7 mouse cellular contexts compared by ENCODE assay signal in genomic region chr12:83424720-83425444, GRCm38 (mm10).
DNase-seq lines count a peak whose midpoint lies in the region; ATAC-seq and TF ChIP-seq lines count a peak whose summit lies in the region.

No protein-coding gene starts in this region.

- intact Hi-C loops in heart, adult 2 months (cut with DNase I), result no loop called here

- H3K4me1 ChIP-seq in lung, embryonic 16.5 days (replicated peaks; ENCODE audit: control insufficient read depth, insufficient read depth, low read length), result no peaks in the 10 kb centered on the region
- H3K4me1 ChIP-seq in heart, adult 2 months (ENCODE audit: control insufficient read depth, insufficient read depth, low read length), result peaks cover 1% of the 10 kb centered on the region; the same call in 1 of the 2 replicates
- H3K4me1 ChIP-seq in liver, embryonic 13.5 days (replicated peaks), result peaks cover 67% of the 10 kb centered on the region
- H3K4me1 ChIP-seq in stomach, embryonic 15.5 days, result peaks cover 4% of the 10 kb centered on the region; the same call in 1 of the 2 replicates

- ATAC-seq in lung, embryonic 16.5 days (ENCODE audit: low read depth), result 0 out of 2 replicates have a peak, but pooled peaks have one; percentile 28
- ATAC-seq in liver, embryonic 13.5 days (ENCODE audit: low read depth), result peak; percentile 49
- 0 out of 2 replicates have a peak, but pooled peaks have one; percentile 35 for ATAC-seq in stomach, embryonic 15.5 days (ENCODE audit: insufficient read depth, low FRiP score, low read depth)

- no peak overlapping the region for H3K9ac ChIP-seq in lung, embryonic 16.5 days (ENCODE audit: low read length)
- H3K9ac ChIP-seq in heart, adult 2 months (ENCODE audit: low read depth, low read length), result no peak overlapping the region
- peak overlapping the region; percentile 18; the same call in 1 of the 2 replicates for H3K9ac ChIP-seq in liver, embryonic 13.5 days
- no peak overlapping the region for H3K9ac ChIP-seq in stomach, embryonic 15.5 days

- no peaks in the 10 kb centered on the region for H3K79me2 ChIP-seq in heart, adult 2 months (replicated peaks; ENCODE audit: control insufficient read depth, insufficient read depth, low read length)

- H3K36me3 ChIP-seq in lung, embryonic 16.5 days (ENCODE audit: control insufficient read depth, insufficient read depth, low read length), result no peaks in the 10 kb centered on the region
- no peaks in the 10 kb centered on the region for H3K36me3 ChIP-seq in heart, adult 2 months (ENCODE audit: control insufficient read depth, insufficient read depth, low read length)
- peaks cover 4% of the 10 kb centered on the region for H3K36me3 ChIP-seq in liver, embryonic 13.5 days
- H3K36me3 ChIP-seq in stomach, embryonic 15.5 days, result no peaks in the 10 kb centered on the region

- H3K27ac ChIP-seq in lung, embryonic 16.5 days (ENCODE audit: low read length), result no peak overlapping the region
- H3K27ac ChIP-seq in heart, adult 2 months, result peak overlapping the region; percentile 61
- H3K27ac ChIP-seq in liver, embryonic 13.5 days, result peak overlapping the region; percentile 65
- no peak overlapping the region for H3K27ac ChIP-seq in stomach, embryonic 15.5 days

- TF ChIP-seq POLR2A in heart, adult 2 months (IDR thresholded peaks at IDR 0.05; ENCODE audit: insufficient read depth, low read depth, low read length), result no peak

- DNase-seq in lung, postnatal 36 days, result no peak
- peak; percentile 37 for DNase-seq in c-Kit-positive CD71-positive TER-119-negative erythroid progenitor cells, embryonic 14.5 days (ENCODE audit: low read depth)
- DNase-seq in heart, adult 2 months, result peak; percentile 37 to 58
- DNase-seq in liver, embryonic 13.5 days, result peak; percentile 19
- no peak for DNase-seq in thymus, adult 18-20 months

- TF ChIP-seq EP300 in heart, adult 2 months (IDR thresholded peaks at IDR 0.05; ENCODE audit: insufficient read depth, low read depth, low read length), result no peak

- 44% methylated on average over 11 of the region's 11 CpGs for WGBS in lung, embryonic 16.5 days
- WGBS in heart, adult 2 months, result 28% methylated on average over 11 of the region's 11 CpGs
- WGBS in liver, embryonic 13.5 days (ENCODE audit: insufficient replicate concordance), result 45% methylated on average over 11 of the region's 11 CpGs
- 49% methylated on average over 11 of the region's 11 CpGs for WGBS in stomach, embryonic 15.5 days

- no peak overlapping the region for H3K4me3 ChIP-seq in lung, embryonic 16.5 days (ENCODE audit: low read length)
- H3K4me3 ChIP-seq in heart, adult 2 months, result no peak overlapping the region; the same call in 1 of the 2 replicates
- 0 out of 2 replicates have a peak overlapping the region, but pooled peaks have one; percentile 1 for H3K4me3 ChIP-seq in liver, embryonic 13.5 days (replicated peaks)
- no peak overlapping the region for H3K4me3 ChIP-seq in stomach, embryonic 15.5 days (replicated peaks)

- H3K4me2 ChIP-seq in lung, embryonic 16.5 days (ENCODE audit: low read depth, low read length), result no peak overlapping the region
- peak overlapping the region; percentile 44 for H3K4me2 ChIP-seq in liver, embryonic 13.5 days
- H3K4me2 ChIP-seq in stomach, embryonic 15.5 days, result no peak overlapping the region

- H3K27me3 ChIP-seq in lung, embryonic 16.5 days (ENCODE audit: control insufficient read depth, insufficient read depth, low read depth, low read length), result no peaks in the 10 kb centered on the region
- H3K27me3 ChIP-seq in heart, adult 2 months (ENCODE audit: control insufficient read depth, insufficient read depth, low read length), result no peaks in the 10 kb centered on the region
- H3K27me3 ChIP-seq in liver, embryonic 13.5 days, result no peaks in the 10 kb centered on the region
- no peaks in the 10 kb centered on the region for H3K27me3 ChIP-seq in stomach, embryonic 15.5 days (replicated peaks)

- 0 out of 2 replicates have a peak, but pooled peaks have one; percentile 10 for TF ChIP-seq CTCF in heart, adult 2 months (IDR thresholded peaks at IDR 0.05)

- H3K9me3 ChIP-seq in lung, embryonic 16.5 days (ENCODE audit: control insufficient read depth, low read length), result no peaks in the 10 kb centered on the region
- no peaks in the 10 kb centered on the region for H3K9me3 ChIP-seq in liver, embryonic 13.5 days (replicated peaks)
- no peaks in the 10 kb centered on the region for H3K9me3 ChIP-seq in stomach, embryonic 15.5 days

Comparison
In these comparisons a context has a peak if more than half of its experiments do, and no peak if none do; other contexts are left out.
1. H3K27ac ChIP-seq: peak in heart, adult 2 months (single experiment) and liver, embryonic 13.5 days (single experiment); none in lung, embryonic 16.5 days (single experiment) and stomach, embryonic 15.5 days (single experiment).
2. DNase-seq: peak in c-Kit-positive CD71-positive TER-119-negative erythroid progenitor cells, embryonic 14.5 days (single experiment), heart, adult 2 months (2 of 2) and liver, embryonic 13.5 days (single experiment); none in lung, postnatal 36 days (single experiment) and thymus, adult 18-20 months (0 of 2).
3. Peak in every context shown above with its lines, with median percentiles within 50 percentile points of each other: ATAC-seq.